Mouse (Mus musculus) heart, embryonic 11.5 days (tissue): Measurements from ENCODE around the gene Jazf1. TPM values are rescaled to one million over a fixed set of nuclear protein-coding genes. Genes with fewer than 3 reads are reported as not detected.

Experiments used
- ATAC-seq: fragments of 200-750 bp; cut with Nextera tagmentation; replicated peaks from 2 replicates; pipeline ENCODE4 v1.8.0; 2017; ENCODE audit warnings: moderate library complexity; ENCODE audit not compliant: insufficient number of reproducible peaks, low FRiP score, low TSS enrichment
- H3K27ac ChIP-seq: fragments of 300-500 bp; sonication (generic); 2 replicates; pipeline ENCODE4 v1.5.1; 2014; ENCODE audit warnings: mild to moderate bottlenecking, low read depth, low read length
- H3K27me3 ChIP-seq: fragments of 300-500 bp; sonication (generic); 2 replicates; pipeline ENCODE4 v1.6.1; 2014; ENCODE audit warnings: mild to moderate bottlenecking, low read length, mixed read lengths; ENCODE audit not compliant: control insufficient read depth, insufficient read depth
- H3K36me3 ChIP-seq: fragments of 300-500 bp; sonication (generic); 2 replicates; pipeline ENCODE4 v1.6.1; 2014; ENCODE audit warnings: mild to moderate bottlenecking, low read length, moderate library complexity, mixed read lengths; ENCODE audit not compliant: control insufficient read depth, insufficient read depth
- H3K4me1 ChIP-seq: fragments of 300-500 bp; sonication (generic); 2 replicates; pipeline ENCODE4 v1.6.1; 2014; ENCODE audit warnings: low read length; ENCODE audit not compliant: control insufficient read depth, insufficient read depth
- H3K4me2 ChIP-seq: fragments of 300-500 bp; sonication (generic); 2 replicates; pipeline ENCODE4 v1.6.1; 2014; ENCODE audit warnings: mild to moderate bottlenecking, moderate library complexity
- H3K4me3 ChIP-seq: fragments of 300-500 bp; sonication (generic); 2 replicates; pipeline ENCODE4 v1.5.1; 2014; ENCODE audit warnings: low read depth, low read length
- H3K9ac ChIP-seq: fragments of 300-500 bp; sonication (generic); 2 replicates; pipeline ENCODE4 v1.6.1; 2014; ENCODE audit warnings: mild to moderate bottlenecking, low read depth, low read length, moderate library complexity
- H3K9me3 ChIP-seq: fragments of 300-500 bp; sonication (generic); replicated peaks from 2 replicates; pipeline ENCODE4 v1.6.1; 2016; ENCODE audit warnings: low read length; ENCODE audit not compliant: control insufficient read depth
- WGBS: fragments of 180-500 bp; shearing (Covaris S2); extraction: QIAGEN DNeasy Blood & Tissue Kit; methylation state at CpG from one replicate; pipeline ENCODE4 v1.1.7; 2014; ENCODE audit not compliant: insufficient replicate concordance; 5-methylcytosine and 5-hydroxymethylcytosine counted together
- polyA plus RNA-seq: library from polyadenylated mRNA; unstranded; fragments of >200 nt; fragmentation: Nextera tagmentation; extraction: Ambion mirVana; gene quantifications from 2 replicates; pipeline ENCODE4 v1.2.1, GENCODE M21; 2014

The Jazf1 gene
- polyA plus RNA-seq, 1 experiment from 2014 or later = 11.5 TPM

GRCm38 (mm10) chr6:52840589-52841044 is 227.8 kb downstream of the Jazf1 start:
- Histone ChIP-seq H3K27me3 (no peaks in the 10 kb centered on the region), H3K4me1 (peaks cover 19% of the 10 kb centered on the region), H3K36me3 (no peaks in the 10 kb centered on the region), H3K9ac (no peak overlapping the region), H3K27ac (no peak overlapping the region), H3K4me2 (no peak overlapping the region), H3K4me3 (no peak overlapping the region), H3K9me3 (no peaks in the 10 kb centered on the region)
- WGBS = 15% methylated on average over 9 of the region's 9 CpGs
- ATAC-seq = no peak

- no peaks in the 10 kb centered on the region for H3K36me3 ChIP-seq
- WGBS = 7% methylated on average over 8 of the region's 8 CpGs
- H3K27me3 ChIP-seq = no peaks in the 10 kb centered on the region
- H3K27ac ChIP-seq = no peak overlapping the region
- 0 out of 2 replicates have a peak overlapping the region, but pooled peaks have one; percentile 11 for H3K4me2 ChIP-seq
- no peak overlapping the region for H3K9ac ChIP-seq
- ATAC-seq = no peak
- H3K9me3 ChIP-seq = no peaks in the 10 kb centered on the region
- H3K4me3 ChIP-seq = no peak overlapping the region
- H3K4me1 ChIP-seq = peaks cover 19% of the 10 kb centered on the region
Measured at GRCm38 (mm10) chr6:52838691-52839090, 229.7 kb downstream of the Jazf1 start.

- H3K27ac ChIP-seq = no peak overlapping the region
- H3K4me1 ChIP-seq = peaks cover 16% of the 10 kb centered on the region
- 64% methylated on average over 4 of the region's 4 CpGs for WGBS
Measured at GRCm38 (mm10) chr6:52837792-52838191, 230.6 kb downstream of the Jazf1 start.

GRCm38 (mm10) chr6:52836201-52836950 is 232.1 kb downstream of the Jazf1 start:
- Histone ChIP-seq H3K4me3 (no peak overlapping the region), H3K27ac (no peak overlapping the region), H3K9ac (no peak overlapping the region), H3K9me3 (no peaks in the 10 kb centered on the region), H3K4me2 (no peak overlapping the region), H3K27me3 (no peaks in the 10 kb centered on the region), H3K36me3 (no peaks in the 10 kb centered on the region), H3K4me1 (peaks cover 14% of the 10 kb centered on the region)
- 65% methylated on average over 15 of the region's 15 CpGs for WGBS
- ATAC-seq = no peak

More at GRCm38 (mm10) chr6:52837792-52838191, 230.6 kb downstream of the Jazf1 start:
- no peak for ATAC-seq
- Histone ChIP-seq H3K9me3 (no peaks in the 10 kb centered on the region), H3K36me3 (no peaks in the 10 kb centered on the region), H3K9ac (no peak overlapping the region), H3K4me3 (no peak overlapping the region), H3K27me3 (no peaks in the 10 kb centered on the region), H3K4me2 (no peak overlapping the region)

- no peaks in the 10 kb centered on the region for H3K4me1 ChIP-seq
- H3K27me3 ChIP-seq = no peaks in the 10 kb centered on the region
- H3K4me2 ChIP-seq = no peak overlapping the region
- 73% methylated on average over 2 of the region's 2 CpGs for WGBS
- no peak overlapping the region for H3K4me3 ChIP-seq
- no peak for ATAC-seq
- H3K9ac ChIP-seq = no peak overlapping the region
- no peak overlapping the region for H3K27ac ChIP-seq
- no peaks in the 10 kb centered on the region for H3K9me3 ChIP-seq
- no peaks in the 10 kb centered on the region for H3K36me3 ChIP-seq
Measured at GRCm38 (mm10) chr6:52827752-52828277, 240.6 kb downstream of the Jazf1 start.

- ATAC-seq = no peak
- H3K4me2 ChIP-seq = no peak overlapping the region
- H3K27ac ChIP-seq = no peak overlapping the region
- H3K36me3 ChIP-seq = no peaks in the 10 kb centered on the region
- no peaks in the 10 kb centered on the region for H3K27me3 ChIP-seq
- no peaks in the 10 kb centered on the region for H3K9me3 ChIP-seq
- no peak overlapping the region for H3K9ac ChIP-seq
- 66% methylated on average over 5 of the region's 5 CpGs for WGBS
- no peak overlapping the region for H3K4me3 ChIP-seq
- no peaks in the 10 kb centered on the region for H3K4me1 ChIP-seq
Measured at GRCm38 (mm10) chr6:52825535-52825934, 242.9 kb downstream of the Jazf1 start.

- H3K27me3 ChIP-seq = no peaks in the 10 kb centered on the region
- 80% methylated on average over 3 of the region's 3 CpGs for WGBS
Measured at GRCm38 (mm10) chr6:52824977-52825482, 243.4 kb downstream of the Jazf1 start.

GRCm38 (mm10) chr6:52823064-52823463 is 245.4 kb downstream of the Jazf1 start:
- Histone ChIP-seq H3K27ac (no peak overlapping the region), H3K36me3 (no peaks in the 10 kb centered on the region), H3K4me3 (no peak overlapping the region), H3K27me3 (no peaks in the 10 kb centered on the region), H3K9me3 (no peaks in the 10 kb centered on the region), H3K4me2 (no peak overlapping the region), H3K9ac (no peak overlapping the region), H3K4me1 (no peaks in the 10 kb centered on the region)
- 83% methylated on average over 7 of the region's 7 CpGs for WGBS
- no peak for ATAC-seq

More at GRCm38 (mm10) chr6:52824977-52825482, 243.4 kb downstream of the Jazf1 start:
- ATAC-seq = no peak
- Histone ChIP-seq H3K4me3 (no peak overlapping the region), H3K36me3 (no peaks in the 10 kb centered on the region), H3K4me2 (no peak overlapping the region), H3K9ac (no peak overlapping the region), H3K4me1 (no peaks in the 10 kb centered on the region), H3K27ac (no peak overlapping the region), H3K9me3 (no peaks in the 10 kb centered on the region)
